Mouse (Mus musculus) brain, embryonic 14.5 days (tissue): ENCODE results near the gene E130218I03Rik.

Experiments
- CTCF ChIP-seq: fragments of 200-500 bp; IDR thresholded peaks from 2 replicates; pipeline ENCODE4 v1.5.1; 2012; ENCODE audit warnings: inconsistent platforms, mild to moderate bottlenecking, moderate library complexity, borderline replicate concordance; ENCODE audit not compliant: insufficient read depth, insufficient read length; ENCODE audit errors: extremely low read depth
- POLR2A ChIP-seq: fragments of 200-500 bp; IDR thresholded peaks from 2 replicates; pipeline ENCODE4 v1.6.1; 2012; ENCODE audit warnings: mild to moderate bottlenecking, inconsistent platforms, borderline replicate concordance; ENCODE audit not compliant: poor library complexity, insufficient read depth, insufficient read length, severe bottlenecking; ENCODE audit errors: extremely low read depth

- TF ChIP-seq CTCF (no peak), POLR2A (no peak)
Observed at GRCm38 (mm10) chr4:134258354-134258753, 14.9 kb downstream of the E130218I03Rik start.
